Mouse (Mus musculus) thymus, adult 2 months (tissue): ENCODE results near the gene Chchd10.

Experiments used
- CTCF ChIP-seq: fragments of 200-500 bp; IDR thresholded peaks from 2 replicates; pipeline ENCODE4 v1.5.1; 2012; ENCODE audit warnings: mild to moderate bottlenecking, control low read depth, low read length, moderate library complexity, borderline replicate concordance; ENCODE audit not compliant: control insufficient read depth, poor library complexity, insufficient read depth; ENCODE audit errors: extremely low read depth
- POLR2A ChIP-seq: fragments of 200-500 bp; IDR thresholded peaks from 2 replicates; pipeline ENCODE4 v1.6.1; 2012; ENCODE audit warnings: mild to moderate bottlenecking, low read length, control low read depth, moderate library complexity; ENCODE audit not compliant: control insufficient read depth, poor library complexity, insufficient read depth; ENCODE audit errors: extremely low read depth

GRCm38 (mm10) chr10:75884742-75885141 is 48.2 kb upstream of the Chchd10 start:
- TF ChIP-seq CTCF (no peak), POLR2A (no peak)
